Mouse (Mus musculus): ENCODE measurements around the gene 1500011B03Rik. TPM values are rescaled to one million over a fixed set of nuclear protein-coding genes. Genes with fewer than 3 reads are reported as not detected.

Gene 1500011B03Rik
- polyA plus RNA-seq, 1 experiment, result 5.8 TPM

- peak overlapping the region; percentile 89 for H3K4me3 ChIP-seq (replicated peaks)
- H3K36me3 ChIP-seq (ENCODE audit: control insufficient read depth), result peaks cover 11% of the 10 kb centered on the region
- TF ChIP-seq GATA1 (IDR thresholded peaks at IDR 0.05; ENCODE audit: low read length) (no peak), TAL1 (IDR thresholded peaks at IDR 0.05; ENCODE audit: low read length) (no peak)
- H3K27me3 ChIP-seq (ENCODE audit: control insufficient read depth), result no peaks in the 10 kb centered on the region
- H3K4me1 ChIP-seq (ENCODE audit: control insufficient read depth), result peaks cover 78% of the 10 kb centered on the region
- H3K9me3 ChIP-seq (ENCODE audit: control insufficient read depth, low read length), result no peaks in the 10 kb centered on the region
Observed at GRCm38 (mm10) chr5:114776174-114776573, 47.1 kb downstream of the 1500011B03Rik start.

GRCm38 (mm10) chr5:114775056-114775979 lies 48.0 kb downstream of the 1500011B03Rik start, which contains the start of gene Git2:
TSS of gene Git2 (minus strand) at chr5:114775517.
- H3K27me3 ChIP-seq (ENCODE audit: control insufficient read depth), result no peaks in the 10 kb centered on the region
- H3K4me1 ChIP-seq (ENCODE audit: control insufficient read depth), result peaks cover 73% of the 10 kb centered on the region
- no peaks in the 10 kb centered on the region for H3K9me3 ChIP-seq (ENCODE audit: control insufficient read depth, low read length)
- H3K4me3 ChIP-seq (replicated peaks), result peak within 1 kb of the TSS; percentile 89
- H3K36me3 ChIP-seq (ENCODE audit: control insufficient read depth), result peaks cover 7% of the 10 kb centered on the region
- TF ChIP-seq GATA1 (IDR thresholded peaks at IDR 0.05; ENCODE audit: low read length), result no peak
- no peak for TF ChIP-seq TAL1 (IDR thresholded peaks at IDR 0.05; ENCODE audit: low read length)

- H3K36me3 ChIP-seq (ENCODE audit: control insufficient read depth), result peaks cover 14% of the 10 kb centered on the region
- no peak for TF ChIP-seq GATA1 (IDR thresholded peaks at IDR 0.05; ENCODE audit: low read length)
- TF ChIP-seq TAL1 (IDR thresholded peaks at IDR 0.05; ENCODE audit: low read length), result no peak
- H3K4me3 ChIP-seq (replicated peaks), result peak within 1 kb of the TSS; percentile 89
- H3K9me3 ChIP-seq (ENCODE audit: control insufficient read depth, low read length), result no peaks in the 10 kb centered on the region
- peaks cover 71% of the 10 kb centered on the region for H3K4me1 ChIP-seq (ENCODE audit: control insufficient read depth)
- no peaks in the 10 kb centered on the region for H3K27me3 ChIP-seq (ENCODE audit: control insufficient read depth)
Observed at GRCm38 (mm10) chr5:114774403-114775051, 48.7 kb downstream of the 1500011B03Rik start, which contains the start of gene Ankrd13a. TSS of gene Ankrd13a (plus strand) at chr5:114774677.

GRCm38 (mm10) chr5:114773780-114774179 lies 49.5 kb downstream of the 1500011B03Rik start:
- TF ChIP-seq TAL1 (IDR thresholded peaks at IDR 0.05; ENCODE audit: low read length), result no peak
- TF ChIP-seq GATA1 (IDR thresholded peaks at IDR 0.05; ENCODE audit: low read length), result no peak
- H3K27me3 ChIP-seq (ENCODE audit: control insufficient read depth), result no peaks in the 10 kb centered on the region
- peaks cover 17% of the 10 kb centered on the region for H3K36me3 ChIP-seq (ENCODE audit: control insufficient read depth)
- no peaks in the 10 kb centered on the region for H3K9me3 ChIP-seq (ENCODE audit: control insufficient read depth, low read length)
- H3K4me3 ChIP-seq (replicated peaks), result peak overlapping the region; percentile 89
- peaks cover 64% of the 10 kb centered on the region for H3K4me1 ChIP-seq (ENCODE audit: control insufficient read depth)

- TF ChIP-seq GATA1 (IDR thresholded peaks at IDR 0.05; ENCODE audit: low read length), result no peak
- no peak for TF ChIP-seq TAL1 (IDR thresholded peaks at IDR 0.05; ENCODE audit: low read length)
- Histone ChIP-seq H3K4me1 (ENCODE audit: control insufficient read depth) (peaks cover 59% of the 10 kb centered on the region), H3K9me3 (ENCODE audit: control insufficient read depth, low read length) (no peaks in the 10 kb centered on the region), H3K36me3 (ENCODE audit: control insufficient read depth) (peaks cover 19% of the 10 kb centered on the region), H3K4me3 (replicated peaks) (peak overlapping the region; percentile 89), H3K27me3 (ENCODE audit: control insufficient read depth) (no peaks in the 10 kb centered on the region)
Observed at GRCm38 (mm10) chr5:114773211-114773710, 50.0 kb downstream of the 1500011B03Rik start.

- Histone ChIP-seq H3K9me3 (ENCODE audit: control insufficient read depth, low read length) (no peaks in the 10 kb centered on the region), H3K4me3 (replicated peaks) (peak overlapping the region; percentile 89), H3K4me1 (ENCODE audit: control insufficient read depth) (peaks cover 53% of the 10 kb centered on the region), H3K27me3 (ENCODE audit: control insufficient read depth) (no peaks in the 10 kb centered on the region), H3K36me3 (ENCODE audit: control insufficient read depth) (peaks cover 19% of the 10 kb centered on the region)
- TF ChIP-seq TAL1 (IDR thresholded peaks at IDR 0.05; ENCODE audit: low read length) (no peak), GATA1 (IDR thresholded peaks at IDR 0.05; ENCODE audit: low read length) (no peak)
Observed at GRCm38 (mm10) chr5:114772456-114773203, 50.6 kb downstream of the 1500011B03Rik start.

GRCm38 (mm10) chr5:114771796-114772195 lies 51.5 kb downstream of the 1500011B03Rik start:
- Histone ChIP-seq H3K4me3 (replicated peaks) (peak overlapping the region; percentile 89), H3K36me3 (ENCODE audit: control insufficient read depth) (peaks cover 18% of the 10 kb centered on the region), H3K9me3 (ENCODE audit: control insufficient read depth, low read length) (no peaks in the 10 kb centered on the region), H3K4me1 (ENCODE audit: control insufficient read depth) (peaks cover 48% of the 10 kb centered on the region), H3K27me3 (ENCODE audit: control insufficient read depth) (no peaks in the 10 kb centered on the region)
- TF ChIP-seq GATA1 (IDR thresholded peaks at IDR 0.05; ENCODE audit: low read length) (no peak), TAL1 (IDR thresholded peaks at IDR 0.05; ENCODE audit: low read length) (no peak)

GRCm38 (mm10) chr5:114769786-114770185 lies 53.5 kb downstream of the 1500011B03Rik start:
- Histone ChIP-seq H3K9me3 (ENCODE audit: control insufficient read depth, low read length) (no peaks in the 10 kb centered on the region), H3K36me3 (ENCODE audit: control insufficient read depth) (peaks cover 38% of the 10 kb centered on the region), H3K4me3 (replicated peaks) (no peak overlapping the region), H3K4me1 (ENCODE audit: control insufficient read depth) (peaks cover 34% of the 10 kb centered on the region), H3K27me3 (ENCODE audit: control insufficient read depth) (no peaks in the 10 kb centered on the region)
- TF ChIP-seq GATA1 (IDR thresholded peaks at IDR 0.05; ENCODE audit: low read length) (no peak), TAL1 (IDR thresholded peaks at IDR 0.05; ENCODE audit: low read length) (no peak)
